Mouse (Mus musculus) adrenal gland, adult 10 weeks (tissue): ENCODE results near the gene Aldh8a1. TPM values are rescaled to one million over a fixed set of nuclear protein-coding genes. Genes with fewer than 3 reads are reported as not detected.

Source experiments
- polyA plus RNA-seq: library from polyadenylated mRNA; stranded (reverse); fragments of 350-450 nt; fragmentation: Illumina TruSeq; extraction: RNeasy Lipid Tissue Mini Kit (QIAGEN cat#74804); gene quantifications from one replicate; pipeline ENCODE4 v1.2.3, GENCODE M21; 2014; ENCODE audit warnings: low read depth, low replicate concordance

Gene Aldh8a1
- not detected for polyA plus RNA-seq

DNA sequence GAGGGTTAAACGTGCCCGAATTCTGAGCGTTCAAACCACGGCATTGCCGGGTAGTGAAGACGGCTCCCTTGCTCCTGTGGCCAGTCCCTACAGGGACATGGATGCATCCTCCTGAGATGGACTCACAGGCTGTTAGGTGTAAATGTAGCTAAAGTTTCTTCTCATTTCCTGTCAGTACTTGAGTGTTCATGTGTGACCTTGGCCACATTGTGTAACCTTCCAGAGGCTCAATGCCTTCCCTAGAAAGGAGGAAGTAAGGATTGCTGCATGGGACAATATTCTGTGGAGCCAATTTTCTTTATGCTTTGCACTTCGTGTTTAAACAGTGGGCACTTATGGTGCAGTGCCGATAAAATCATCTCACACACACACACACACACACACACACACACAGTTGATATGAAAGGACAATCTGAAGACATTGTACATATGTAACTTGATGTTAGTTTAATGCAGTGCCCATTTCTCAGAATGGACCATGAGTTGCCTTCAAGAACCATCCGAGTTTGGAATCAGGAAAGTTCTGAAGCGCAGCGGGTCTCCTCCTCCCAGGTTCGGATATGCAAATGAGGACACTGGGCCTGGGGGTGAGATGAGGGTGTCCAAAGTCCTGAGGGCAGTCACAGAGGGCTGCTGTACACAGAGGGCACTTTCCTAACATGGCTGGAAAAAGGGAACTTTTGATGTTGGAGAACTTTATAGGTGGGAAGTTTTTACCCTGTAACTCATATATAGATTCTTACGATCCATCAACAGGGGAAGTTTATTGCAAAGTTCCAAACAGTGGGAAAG, at the start of gene Aldh8a1:
Gene Aldh8a1 (plus strand): TSS at position 610 of the 792 bp plus-strand sequence.

Other genes with a start within 250 kb of the Aldh8a1 start
- 0.23 TPM for gene Myb, start 216.3 kb upstream of the Aldh8a1 start, polyA plus RNA-seq
- 67.8 TPM for gene Hbs1l, start 81.3 kb upstream of the Aldh8a1 start, polyA plus RNA-seq
- gene 1700020N01Rik, start 215.9 kb downstream of the Aldh8a1 start, polyA plus RNA-seq, result not detected